Mouse (Mus musculus) limb, embryonic 10.5 days (tissue): ENCODE results near the gene Nmt1. TPM values are rescaled to one million over a fixed set of nuclear protein-coding genes. Genes with fewer than 3 reads are reported as not detected.
A peak's percentile ranks its signal among the peaks of the same experiment; 100 is the strongest.

Experiments used
- DNase-seq: peaks from one replicate; pipeline ENCODE4 v3.0.0-alpha.2; 2017; ENCODE audit warnings: low spot score
- H3K27ac ChIP-seq: fragments of 300-500 bp; sonication (generic); 2 replicates; pipeline ENCODE4 v1.5.1; 2016; ENCODE audit warnings: mild to moderate bottlenecking
- H3K27me3 ChIP-seq: fragments of 300-500 bp; sonication (generic); 2 replicates; pipeline ENCODE4 v1.6.1; 2016; ENCODE audit warnings: low read depth, mild to moderate bottlenecking; ENCODE audit not compliant: poor library complexity, severe bottlenecking
- H3K36me3 ChIP-seq: fragments of 300-500 bp; sonication (generic); 2 replicates; pipeline ENCODE4 v1.6.1; 2016; ENCODE audit warnings: mild to moderate bottlenecking, moderate library complexity
- H3K4me1 ChIP-seq: fragments of 300-500 bp; sonication (generic); 2 replicates; pipeline ENCODE4 v1.6.1; 2016
- H3K4me3 ChIP-seq: fragments of 300-500 bp; sonication (generic); 2 replicates; pipeline ENCODE4 v1.5.1; 2016; ENCODE audit warnings: mild to moderate bottlenecking, moderate library complexity
- H3K9me3 ChIP-seq: fragments of 300-500 bp; sonication (generic); replicated peaks from 2 replicates; pipeline ENCODE4 v1.6.1; 2016; ENCODE audit warnings: mild to moderate bottlenecking
- WGBS: fragments of 180-500 bp; shearing (Covaris S2); methylation state at CpG from one replicate; pipeline ENCODE4 v1.1.7; 2016; 5-methylcytosine and 5-hydroxymethylcytosine counted together
- polyA plus RNA-seq: library from polyadenylated mRNA; unstranded; fragments of >200 nt; fragmentation: Nextera tagmentation; extraction: Ambion mirVana; gene quantifications from 2 replicates; pipeline ENCODE4 v1.2.1, GENCODE M21; 2016

Nmt1 gene
- polyA plus RNA-seq, 1 experiment from 2014 or later = 60.5 TPM

DNA sequence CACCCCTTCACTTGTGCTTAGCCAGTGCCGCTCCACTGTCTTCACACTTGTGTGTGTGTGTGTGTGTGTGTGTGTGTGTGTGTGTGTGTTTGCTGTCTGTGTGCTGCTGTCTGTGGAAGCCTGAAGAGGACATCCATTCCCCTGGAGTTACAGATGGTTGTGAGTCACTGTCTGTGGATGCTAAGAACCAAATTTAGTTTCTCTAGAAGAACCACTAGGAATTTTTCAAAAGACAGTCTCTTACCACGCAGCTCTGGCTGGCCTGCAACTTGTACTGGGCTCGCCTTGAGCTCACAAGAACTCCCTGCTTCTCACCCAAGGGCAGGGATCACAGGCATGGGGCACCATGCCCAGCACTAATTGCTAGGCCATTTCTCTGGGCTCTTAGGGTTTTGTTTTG lies 5.0 kb downstream of the Nmt1 start:
- no peak for DNase-seq
- no peaks in the 10 kb centered on the region for H3K9me3 ChIP-seq
- no peak overlapping the region for H3K27ac ChIP-seq
- H3K4me3 ChIP-seq = no peak overlapping the region
- 95% methylated on average over 3 of the region's 3 CpGs for WGBS
- H3K36me3 ChIP-seq = peaks cover 60% of the 10 kb centered on the region
- H3K27me3 ChIP-seq = no peaks in the 10 kb centered on the region
- peaks cover 12% of the 10 kb centered on the region for H3K4me1 ChIP-seq

DNA sequence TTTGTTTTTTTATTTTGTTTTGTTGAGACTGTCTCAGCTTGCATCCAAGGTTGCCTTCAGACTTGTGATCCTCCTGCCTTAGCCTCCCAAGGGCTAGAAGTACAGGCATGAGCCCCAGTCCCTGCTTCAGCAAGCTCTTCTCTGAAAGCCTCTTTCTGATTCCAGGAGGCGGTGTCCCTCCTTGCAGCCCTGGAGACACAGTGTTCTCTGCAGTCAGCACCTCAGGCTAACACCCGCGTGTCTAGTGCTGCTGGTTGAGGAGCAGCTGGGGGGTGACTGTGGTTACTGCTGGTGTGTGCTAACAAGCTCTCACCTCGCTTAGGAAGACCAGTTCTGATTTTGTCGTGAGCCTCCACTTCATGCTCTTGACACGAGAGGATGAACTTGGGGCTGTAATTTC lies 7.0 kb downstream of the Nmt1 start:
- peaks cover 2% of the 10 kb centered on the region; the same call in 1 of the 2 replicates for H3K4me1 ChIP-seq
- peaks cover 76% of the 10 kb centered on the region for H3K36me3 ChIP-seq
- H3K27ac ChIP-seq = no peak overlapping the region
- no peak overlapping the region for H3K4me3 ChIP-seq
- no peaks in the 10 kb centered on the region for H3K9me3 ChIP-seq
- no peaks in the 10 kb centered on the region for H3K27me3 ChIP-seq
- 80% methylated on average over 6 of the region's 6 CpGs for WGBS
- DNase-seq = no peak

DNA sequence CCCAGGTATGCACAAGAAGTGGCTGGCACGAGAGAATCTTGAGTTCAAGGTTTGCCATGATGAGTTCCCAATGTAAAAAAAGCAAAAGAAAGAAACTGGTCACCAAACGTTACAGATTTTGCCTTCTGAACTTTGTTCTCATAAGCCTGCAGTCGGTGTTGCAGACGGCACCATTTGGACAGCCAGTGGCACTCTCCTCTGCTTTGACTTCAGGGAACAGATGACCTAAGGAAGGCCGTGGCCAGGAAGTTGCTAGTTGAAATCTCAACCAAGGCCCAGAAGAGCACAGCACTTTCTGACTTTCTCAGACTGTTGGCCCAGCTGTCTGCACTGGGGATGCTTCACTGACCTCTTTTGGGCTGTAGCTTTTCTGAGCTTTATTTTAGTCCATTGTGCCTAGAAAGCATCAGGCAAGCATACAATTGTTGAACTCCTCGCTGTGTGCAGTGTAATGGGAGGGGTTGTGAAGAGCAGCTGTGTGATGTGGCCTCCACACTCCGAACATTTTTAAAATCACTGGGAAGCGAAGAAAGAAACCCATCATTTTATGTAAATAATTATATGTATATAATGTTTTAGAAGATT lies 9.0 kb downstream of the Nmt1 start:
- Histone ChIP-seq H3K9me3 (no peaks in the 10 kb centered on the region), H3K27ac (no peak overlapping the region), H3K4me1 (no peaks in the 10 kb centered on the region), H3K4me3 (no peak overlapping the region), H3K27me3 (no peaks in the 10 kb centered on the region), H3K36me3 (peaks cover 72% of the 10 kb centered on the region)
- DNase-seq = no peak
- WGBS = 88% methylated on average over 8 of the region's 8 CpGs

DNA sequence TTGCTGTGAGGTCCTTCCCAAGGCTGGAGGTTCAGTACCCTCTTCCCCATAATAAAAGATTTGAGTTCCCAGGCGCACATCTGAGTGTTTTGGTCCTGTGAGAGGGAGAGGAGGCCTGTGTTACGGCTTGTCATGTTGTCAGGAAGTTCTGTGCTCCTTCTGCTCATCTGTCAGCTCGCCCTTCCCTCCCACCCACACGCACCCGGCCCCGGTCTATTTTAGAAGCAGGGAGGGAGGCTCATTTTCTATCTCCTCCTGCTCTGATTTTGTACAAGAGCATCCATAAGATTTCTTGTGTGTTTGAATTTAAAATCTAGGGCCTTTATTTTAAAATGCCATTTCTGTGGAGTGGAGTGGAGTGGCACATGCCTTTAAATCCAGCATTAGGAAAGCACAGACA lies 10.0 kb downstream of the Nmt1 start:
- H3K9me3 ChIP-seq = no peaks in the 10 kb centered on the region
- no peak overlapping the region for H3K27ac ChIP-seq
- no peak for DNase-seq
- H3K27me3 ChIP-seq = no peaks in the 10 kb centered on the region
- no peaks in the 10 kb centered on the region for H3K4me1 ChIP-seq
- WGBS = 87% methylated on average over 6 of the region's 6 CpGs
- peaks cover 71% of the 10 kb centered on the region for H3K36me3 ChIP-seq
- H3K4me3 ChIP-seq = no peak overlapping the region

DNA sequence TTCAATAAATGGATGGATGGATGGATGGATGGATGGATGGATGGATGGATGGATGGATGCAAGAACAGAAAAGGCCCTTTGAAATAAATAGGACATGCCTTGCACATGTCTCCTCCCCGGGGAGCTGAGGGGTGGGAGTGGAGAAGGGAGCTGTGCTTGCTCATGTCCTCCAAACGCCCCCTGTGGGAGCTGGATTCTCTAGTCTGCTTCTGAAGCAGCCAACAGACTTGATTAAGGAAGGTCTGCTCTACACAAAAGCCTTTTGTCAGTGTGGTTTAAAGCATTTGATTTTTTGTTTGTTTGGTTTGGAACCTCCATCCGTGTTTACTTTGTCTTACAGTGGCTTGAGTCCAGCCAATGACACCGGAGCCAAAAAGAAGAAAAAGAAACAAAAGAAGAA lies 14.8 kb downstream of the Nmt1 start:
- peaks cover 77% of the 10 kb centered on the region for H3K36me3 ChIP-seq
- no peaks in the 10 kb centered on the region for H3K27me3 ChIP-seq
- H3K9me3 ChIP-seq = no peaks in the 10 kb centered on the region
- DNase-seq = no peak
- no peaks in the 10 kb centered on the region for H3K4me1 ChIP-seq
- H3K4me3 ChIP-seq = no peak overlapping the region
- H3K27ac ChIP-seq = no peak overlapping the region
- WGBS = 88% methylated on average over 4 of the region's 4 CpGs

DNA sequence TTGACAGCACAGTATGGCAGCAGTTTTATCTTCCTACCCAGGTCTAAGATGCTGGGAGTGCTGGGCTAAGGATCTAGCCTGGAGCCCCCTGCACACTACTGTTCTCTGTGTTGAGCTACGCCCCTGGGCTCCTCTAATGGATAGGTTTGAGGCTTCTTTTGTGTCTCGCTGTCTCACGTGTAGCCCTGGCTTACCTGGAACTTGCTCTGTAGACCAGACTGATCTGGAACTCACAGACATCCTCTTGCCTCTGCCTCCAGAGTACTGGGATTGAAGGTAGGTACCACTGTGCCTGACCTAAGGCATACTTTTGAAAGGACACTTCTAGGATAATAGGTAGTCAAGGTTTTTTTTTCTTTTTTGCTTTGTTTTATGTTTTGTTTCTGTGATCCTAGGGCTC lies 16.0 kb downstream of the Nmt1 start:
- Histone ChIP-seq H3K4me1 (no peaks in the 10 kb centered on the region), H3K9me3 (no peaks in the 10 kb centered on the region), H3K27ac (no peak overlapping the region), H3K27me3 (no peaks in the 10 kb centered on the region), H3K36me3 (peaks cover 65% of the 10 kb centered on the region), H3K4me3 (no peak overlapping the region)
- 96% methylated on average over 3 of the region's 3 CpGs for WGBS
- no peak for DNase-seq

DNA sequence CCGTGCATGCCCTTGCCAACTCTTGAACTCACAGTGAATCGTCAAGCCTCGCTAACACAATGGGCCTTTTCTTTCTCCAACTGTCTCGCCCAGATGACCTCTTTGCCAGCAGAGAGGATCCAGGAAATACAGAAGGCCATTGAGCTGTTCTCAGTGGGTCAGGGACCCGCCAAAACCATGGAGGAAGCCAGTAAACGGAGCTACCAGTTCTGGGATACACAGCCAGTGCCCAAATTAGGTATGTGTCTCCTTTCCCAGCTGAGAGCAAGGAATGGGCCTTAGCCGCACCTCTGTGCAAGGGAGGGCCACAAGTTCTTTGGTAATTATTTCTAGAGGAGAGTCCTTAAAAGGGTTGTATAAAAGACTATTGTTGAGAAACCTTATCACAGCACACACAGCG lies 18.3 kb downstream of the Nmt1 start:
- Histone ChIP-seq H3K9me3 (no peaks in the 10 kb centered on the region), H3K4me1 (no peaks in the 10 kb centered on the region), H3K36me3 (peaks cover 74% of the 10 kb centered on the region), H3K27ac (no peak overlapping the region), H3K4me3 (no peak overlapping the region), H3K27me3 (no peaks in the 10 kb centered on the region)
- no peak for DNase-seq
- 86% methylated on average over 8 of the region's 8 CpGs for WGBS

DNA sequence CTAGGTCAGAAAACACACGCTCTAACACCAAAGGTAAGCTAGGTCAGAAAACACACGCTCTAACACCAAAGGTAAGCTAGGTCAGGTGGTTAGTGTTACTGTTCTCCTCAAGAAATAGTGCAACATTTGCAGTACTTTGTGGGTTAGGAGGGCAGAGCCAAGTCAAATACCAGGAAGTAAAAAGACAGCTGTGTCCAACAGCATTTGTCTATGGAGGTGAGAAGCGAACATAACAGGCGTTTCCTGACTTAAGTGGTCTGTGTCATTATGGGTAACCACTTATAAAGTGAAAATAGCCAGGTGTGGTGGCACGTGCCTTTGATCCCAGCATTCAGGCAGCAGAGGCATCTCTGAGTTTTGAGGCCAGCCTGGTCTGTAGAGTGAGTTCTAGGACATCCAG lies 21.6 kb downstream of the Nmt1 start:
- no peaks in the 10 kb centered on the region for H3K9me3 ChIP-seq
- H3K4me1 ChIP-seq = no peaks in the 10 kb centered on the region
- 95% methylated on average over 5 of the region's 5 CpGs for WGBS
- DNase-seq = no peak
- no peaks in the 10 kb centered on the region for H3K27me3 ChIP-seq
- peaks cover 79% of the 10 kb centered on the region for H3K36me3 ChIP-seq
- no peak overlapping the region for H3K27ac ChIP-seq
- H3K4me3 ChIP-seq = no peak overlapping the region

DNA sequence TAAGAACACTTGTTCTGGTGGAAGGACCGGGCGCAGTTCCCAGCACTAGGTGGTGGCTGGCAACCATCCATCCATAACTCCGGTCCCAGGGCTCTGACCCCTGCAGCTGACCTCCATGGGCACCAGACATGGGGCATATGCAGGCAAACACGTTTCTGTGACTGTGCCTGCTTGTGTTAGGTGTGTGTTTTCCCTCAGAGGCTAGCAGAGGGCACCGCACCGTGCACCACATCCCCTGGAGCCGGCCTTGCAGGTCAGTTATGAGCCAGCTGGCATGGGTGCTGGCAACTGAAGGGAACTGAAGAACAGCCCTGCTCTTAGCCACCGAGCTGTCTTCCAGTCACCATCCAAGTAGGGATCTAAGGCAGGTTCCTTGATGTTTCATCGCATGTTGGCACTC lies 22.2 kb downstream of the Nmt1 start:
- H3K36me3 ChIP-seq = peaks cover 79% of the 10 kb centered on the region
- no peak overlapping the region for H3K27ac ChIP-seq
- H3K27me3 ChIP-seq = no peaks in the 10 kb centered on the region
- WGBS = 92% methylated on average over 9 of the region's 9 CpGs
- no peaks in the 10 kb centered on the region for H3K4me1 ChIP-seq
- no peak for DNase-seq
- no peaks in the 10 kb centered on the region for H3K9me3 ChIP-seq
- H3K4me3 ChIP-seq = no peak overlapping the region

DNA sequence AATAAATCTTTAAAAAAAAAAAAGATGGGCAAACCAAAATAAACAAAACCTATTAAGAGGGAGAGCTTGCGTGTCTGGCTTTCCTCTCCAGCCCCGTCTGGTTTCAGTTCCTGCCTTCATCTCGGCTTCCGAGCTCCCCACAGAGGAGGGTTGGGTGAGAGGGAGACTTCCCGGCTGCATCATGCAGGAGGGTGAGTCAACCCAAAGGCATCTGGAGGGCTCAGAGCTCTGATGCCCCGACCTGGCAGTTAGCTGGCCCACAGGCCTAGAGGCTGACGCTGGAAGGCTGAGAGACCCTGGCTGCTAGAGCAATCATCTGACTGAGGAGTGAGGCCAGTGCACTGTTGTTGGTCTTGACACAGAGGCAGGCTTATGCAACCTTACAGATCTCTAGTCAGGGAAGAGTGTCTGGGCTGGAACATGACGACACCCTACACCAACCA lies 23.3 kb downstream of the Nmt1 start:
- H3K4me3 ChIP-seq = no peak overlapping the region
- H3K36me3 ChIP-seq = peaks cover 79% of the 10 kb centered on the region
- no peak for DNase-seq
- no peak overlapping the region for H3K27ac ChIP-seq
- no peaks in the 10 kb centered on the region for H3K4me1 ChIP-seq
- H3K27me3 ChIP-seq = no peaks in the 10 kb centered on the region
- 82% methylated on average over 8 of the region's 8 CpGs for WGBS
- no peaks in the 10 kb centered on the region for H3K9me3 ChIP-seq

DNA sequence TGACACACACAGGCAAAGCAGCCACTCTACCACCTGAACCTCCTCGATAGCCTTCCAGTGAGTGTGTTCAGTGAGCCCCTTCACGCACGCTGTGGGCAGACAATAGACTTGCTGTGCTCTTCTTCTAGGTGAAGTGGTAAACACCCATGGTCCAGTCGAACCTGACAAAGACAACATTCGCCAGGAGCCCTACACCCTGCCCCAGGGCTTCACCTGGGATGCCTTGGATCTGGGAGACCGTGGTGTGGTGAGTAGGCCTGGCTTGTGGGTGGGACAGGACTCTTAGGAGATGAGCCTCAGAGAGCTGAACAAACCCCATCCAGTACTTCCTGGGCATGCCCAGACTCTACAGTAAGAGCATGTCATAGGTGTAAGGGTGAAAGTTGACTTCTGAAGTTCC lies 24.1 kb downstream of the Nmt1 start:
- peaks cover 81% of the 10 kb centered on the region for H3K36me3 ChIP-seq
- H3K9me3 ChIP-seq = no peaks in the 10 kb centered on the region
- no peaks in the 10 kb centered on the region for H3K4me1 ChIP-seq
- 96% methylated on average over 6 of the region's 6 CpGs for WGBS
- DNase-seq = no peak
- H3K27me3 ChIP-seq = no peaks in the 10 kb centered on the region
- no peak overlapping the region for H3K4me3 ChIP-seq
- no peak overlapping the region for H3K27ac ChIP-seq

DNA sequence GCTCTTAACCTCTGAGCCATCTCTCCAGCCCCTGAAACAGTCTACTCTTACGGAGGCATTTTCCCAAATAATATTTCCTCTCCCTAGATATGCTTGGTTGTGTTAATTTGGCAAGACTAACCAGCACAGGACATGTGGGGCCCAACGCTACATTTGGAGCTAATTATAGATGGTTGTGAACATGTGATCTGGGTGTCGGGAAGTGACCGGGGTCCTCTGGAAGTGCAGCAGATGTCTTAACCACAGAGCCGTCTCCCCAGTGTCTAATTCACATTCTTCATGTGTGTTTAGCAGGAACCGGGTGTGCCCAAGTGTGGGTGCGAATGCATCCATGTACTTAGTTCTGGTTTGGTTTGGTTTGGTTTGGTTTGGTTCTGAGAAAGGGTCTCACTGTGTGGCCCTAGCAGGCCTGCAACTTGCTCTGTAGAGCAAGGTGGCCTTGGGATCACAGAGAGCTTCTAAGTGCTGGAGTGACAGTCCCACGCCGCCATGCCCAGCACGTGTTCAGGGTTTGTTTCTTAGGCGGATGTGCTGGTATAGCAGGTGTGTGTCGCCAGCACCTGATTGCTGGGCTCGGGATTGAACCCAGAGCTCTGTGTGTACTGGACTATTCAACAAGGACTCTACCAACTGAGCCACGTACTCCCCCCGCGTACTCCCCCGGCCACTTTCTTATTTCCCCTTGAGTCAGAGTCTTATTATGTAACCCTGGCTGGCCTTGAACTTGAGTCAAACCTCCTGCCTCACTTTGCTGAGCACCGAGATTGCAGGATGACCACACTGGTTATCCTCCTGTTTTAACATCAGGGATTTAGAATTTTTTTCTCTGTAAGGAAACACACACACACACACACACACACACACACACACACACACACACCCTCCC lies 25.4 kb downstream of the Nmt1 start:
- no peak overlapping the region for H3K4me3 ChIP-seq
- H3K27me3 ChIP-seq = no peaks in the 10 kb centered on the region
- H3K4me1 ChIP-seq = no peaks in the 10 kb centered on the region
- peaks cover 88% of the 10 kb centered on the region for H3K36me3 ChIP-seq
- 92% methylated on average over 18 of the region's 18 CpGs for WGBS
- no peak for DNase-seq
- no peaks in the 10 kb centered on the region for H3K9me3 ChIP-seq
- no peak overlapping the region for H3K27ac ChIP-seq

DNA sequence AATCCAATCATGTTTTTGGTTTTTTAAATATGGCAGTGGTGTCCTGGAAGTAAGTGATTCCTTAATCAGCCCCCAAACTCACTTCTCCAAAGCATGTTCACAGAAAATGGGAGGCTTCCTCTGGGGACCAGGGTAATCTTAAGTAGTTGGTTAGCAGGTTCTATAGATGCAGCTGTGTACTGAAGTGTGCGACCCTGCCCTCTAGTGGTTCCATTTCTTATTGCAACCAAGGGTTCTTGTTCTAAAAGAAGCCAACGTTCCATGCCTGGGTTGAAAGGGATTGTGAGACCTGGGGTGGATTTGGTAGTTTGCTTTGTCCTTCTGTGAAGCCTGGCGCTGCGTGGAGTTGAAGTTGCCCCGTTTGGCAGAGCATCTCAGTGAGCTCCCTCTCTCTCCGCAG lies 26.8 kb downstream of the Nmt1 start:
- Histone ChIP-seq H3K4me3 (no peak overlapping the region), H3K27ac (no peak overlapping the region), H3K27me3 (no peaks in the 10 kb centered on the region), H3K9me3 (no peaks in the 10 kb centered on the region), H3K36me3 (peaks cover 97% of the 10 kb centered on the region), H3K4me1 (no peaks in the 10 kb centered on the region)
- WGBS = 56% methylated on average over 6 of the region's 6 CpGs
- peak; percentile 63 for DNase-seq
